Mouse (Mus musculus): ENCODE results near the gene Scaf4. TPM values are rescaled to one million over a fixed set of nuclear protein-coding genes. Genes with fewer than 3 reads are reported as not detected.

Gene Scaf4
- polyA plus RNA-seq, 1 experiment, result 31.3 TPM

- no peak overlapping the region for H3K4me3 ChIP-seq (ENCODE audit: insufficient read depth, low read depth, low read length)
- TF ChIP-seq POLR2A (IDR thresholded peaks at IDR 0.05; ENCODE audit: low read depth, low read length), result no peak
- TF ChIP-seq CTCF (conservative IDR thresholded peaks at IDR 0.05; ENCODE audit: insufficient read depth, insufficient read length, low read depth, low read length), result no peak
- H3K27ac ChIP-seq (ENCODE audit: insufficient read depth, low read depth, low read length), result no peak overlapping the region
- no peaks in the 10 kb centered on the region for H3K27me3 ChIP-seq (replicated peaks; ENCODE audit: control insufficient read depth, insufficient read depth, low read length)
- no peaks in the 10 kb centered on the region for H3K36me3 ChIP-seq (ENCODE audit: control insufficient read depth, insufficient read depth, low read length)
- DNase-seq, result no peak
- 96% methylated on average over 3 of the region's 3 CpGs for WGBS
- no peaks in the 10 kb centered on the region for H3K4me1 ChIP-seq (ENCODE audit: control insufficient read depth, insufficient read depth, low read length)
Measured at GRCm38 (mm10) chr16:90178404-90178803, 105.9 kb downstream of the Scaf4 start.

GRCm38 (mm10) chr16:90177425-90177824 lies 106.9 kb downstream of the Scaf4 start:
- Histone ChIP-seq H3K27ac (ENCODE audit: insufficient read depth, low read depth, low read length) (no peak overlapping the region), H3K36me3 (ENCODE audit: control insufficient read depth, insufficient read depth, low read length) (no peaks in the 10 kb centered on the region), H3K4me3 (ENCODE audit: insufficient read depth, low read depth, low read length) (no peak overlapping the region), H3K27me3 (replicated peaks; ENCODE audit: control insufficient read depth, insufficient read depth, low read length) (no peaks in the 10 kb centered on the region), H3K4me1 (ENCODE audit: control insufficient read depth, insufficient read depth, low read length) (no peaks in the 10 kb centered on the region)
- DNase-seq, result no peak
- WGBS, result 79% methylated on average over 8 of the region's 8 CpGs
- TF ChIP-seq CTCF (conservative IDR thresholded peaks at IDR 0.05; ENCODE audit: insufficient read depth, insufficient read length, low read depth, low read length) (no peak), POLR2A (IDR thresholded peaks at IDR 0.05; ENCODE audit: low read depth, low read length) (no peak)

DNA sequence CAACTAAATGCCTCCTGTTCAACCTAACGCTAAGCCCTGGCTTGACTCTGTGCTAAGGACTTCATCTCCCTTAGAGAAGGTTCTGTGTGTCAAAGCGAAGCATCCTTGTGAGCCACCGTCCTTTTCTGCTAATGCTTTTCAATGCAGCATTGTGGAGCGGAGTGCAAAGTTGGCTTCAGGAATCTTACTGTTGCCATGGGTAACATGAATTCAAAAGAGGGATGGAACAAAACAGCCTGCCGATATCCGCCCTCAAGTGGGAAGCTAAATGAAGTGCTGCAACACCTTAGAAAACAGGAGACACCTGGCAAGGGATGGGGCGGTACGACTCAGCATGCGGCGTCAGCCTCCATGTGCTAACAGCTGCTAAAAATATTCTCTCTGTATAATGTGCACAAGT lies 107.8 kb downstream of the Scaf4 start:
- no peaks in the 10 kb centered on the region for H3K36me3 ChIP-seq (ENCODE audit: control insufficient read depth, insufficient read depth, low read length)
- DNase-seq, result no peak
- H3K27me3 ChIP-seq (replicated peaks; ENCODE audit: control insufficient read depth, insufficient read depth, low read length), result no peaks in the 10 kb centered on the region
- WGBS, result 71% methylated on average over 10 of the region's 10 CpGs
- H3K27ac ChIP-seq (ENCODE audit: insufficient read depth, low read depth, low read length), result no peak overlapping the region
- H3K4me1 ChIP-seq (ENCODE audit: control insufficient read depth, insufficient read depth, low read length), result no peaks in the 10 kb centered on the region
- TF ChIP-seq CTCF (conservative IDR thresholded peaks at IDR 0.05; ENCODE audit: insufficient read depth, insufficient read length, low read depth, low read length) (no peak), POLR2A (IDR thresholded peaks at IDR 0.05; ENCODE audit: low read depth, low read length) (no peak)
- no peak overlapping the region for H3K4me3 ChIP-seq (ENCODE audit: insufficient read depth, low read depth, low read length)

Other genes with a start within 250 kb of the Scaf4 start
- gene Tiam1, start 140.7 kb downstream of the Scaf4 start, polyA plus RNA-seq (2012; rRNA removed), result 2.6 and 4.0 TPM in 2 replicates
- 965 and 1,226 TPM in 2 replicates for gene Sod1, start 63.7 kb downstream of the Scaf4 start, polyA plus RNA-seq (2012; rRNA removed)
- gene Hunk, start 101.5 kb upstream of the Scaf4 start, polyA plus RNA-seq (2012; rRNA removed), result 2.1 and 2.3 TPM in 2 replicates

All from kidney, adult 2 months (tissue).